Mouse (Mus musculus): ENCODE measurements around the gene Sgpl1.

DNA sequence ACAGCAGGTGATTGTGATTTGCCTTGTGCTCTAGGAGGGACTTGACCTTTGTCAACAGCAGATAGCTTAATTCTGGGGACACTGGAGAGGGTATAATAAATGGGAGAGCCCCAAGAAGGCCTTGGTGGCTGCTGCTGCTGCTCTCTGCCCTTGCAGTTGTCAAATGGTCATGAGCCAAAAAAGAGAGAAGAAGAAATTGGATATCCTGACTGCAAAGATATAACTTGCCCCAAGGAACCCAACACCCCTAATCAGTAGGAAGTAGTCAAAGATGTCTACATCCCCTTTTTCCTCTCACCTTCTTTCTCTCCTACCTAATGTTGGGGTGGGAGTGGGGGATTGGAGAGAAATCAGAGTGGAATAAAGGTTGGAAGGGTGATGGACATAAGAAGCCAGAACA lies 4.6 kb upstream of the Sgpl1 start:
- no peak for TF ChIP-seq MAFK (IDR thresholded peaks at IDR 0.05; ENCODE audit: insufficient read depth, low read depth, low read length)
- TF ChIP-seq ZC3H11A (IDR thresholded peaks at IDR 0.05; ENCODE audit: borderline replicate concordance, low read depth, low read length), result no peak

Data from ES-E14 (cell line).